Mouse (Mus musculus): ENCODE data around the gene Skida1. TPM values are rescaled to one million over a fixed set of nuclear protein-coding genes. Genes with fewer than 3 reads are reported as not detected.

Gene Skida1
- total RNA-seq, 2 experiments from 2014 or later = 17.2 to 17.3 TPM

DNA sequence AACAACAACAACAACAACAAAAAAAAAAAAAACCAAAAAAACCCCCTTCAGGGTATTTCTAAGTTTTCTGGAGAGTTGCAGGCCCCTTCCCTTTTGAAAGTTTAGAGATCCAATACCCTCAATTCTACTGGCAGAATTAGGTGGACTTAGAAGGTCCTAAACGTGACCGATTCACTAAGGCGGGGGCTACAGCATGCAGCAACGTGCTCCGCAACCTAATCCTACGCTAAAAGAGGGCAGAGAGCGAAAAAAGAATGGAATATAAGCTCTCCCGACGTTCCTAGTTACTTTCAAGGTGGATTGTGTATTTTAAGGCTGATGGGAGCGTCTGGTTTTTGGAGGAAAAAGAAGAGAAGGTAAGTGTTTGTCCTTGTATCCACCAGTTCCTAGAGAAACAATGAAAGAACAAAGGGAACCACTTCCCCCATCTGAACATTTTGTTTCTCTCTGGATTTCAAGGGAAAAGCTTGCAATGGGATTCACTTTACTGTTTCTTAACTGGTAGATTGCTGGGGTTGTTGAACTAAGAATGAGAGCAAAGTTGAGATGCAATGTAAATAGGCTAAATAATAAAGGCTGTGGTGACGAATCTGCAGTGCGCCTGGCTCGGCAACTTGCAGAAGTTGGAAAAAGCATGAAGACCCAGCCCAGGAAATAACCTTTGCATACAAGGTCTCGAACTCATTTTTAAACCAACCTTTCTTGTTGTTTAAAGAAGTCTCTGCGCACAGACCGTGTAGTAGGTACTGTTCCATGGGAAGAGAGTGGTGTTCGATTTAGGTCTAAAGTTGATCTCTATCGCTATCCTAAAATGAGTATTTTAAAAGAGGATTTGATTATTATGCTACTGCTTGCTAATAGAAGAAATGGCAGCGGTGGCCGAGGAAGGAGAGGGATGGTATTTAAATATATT is 6.4 kb upstream of the Skida1 start, which contains the start of gene Mllt10:
TSS of gene Mllt10 (plus strand) at position 222 of the 913 bp plus-strand sequence.
- DNase-seq = no peak

DNA sequence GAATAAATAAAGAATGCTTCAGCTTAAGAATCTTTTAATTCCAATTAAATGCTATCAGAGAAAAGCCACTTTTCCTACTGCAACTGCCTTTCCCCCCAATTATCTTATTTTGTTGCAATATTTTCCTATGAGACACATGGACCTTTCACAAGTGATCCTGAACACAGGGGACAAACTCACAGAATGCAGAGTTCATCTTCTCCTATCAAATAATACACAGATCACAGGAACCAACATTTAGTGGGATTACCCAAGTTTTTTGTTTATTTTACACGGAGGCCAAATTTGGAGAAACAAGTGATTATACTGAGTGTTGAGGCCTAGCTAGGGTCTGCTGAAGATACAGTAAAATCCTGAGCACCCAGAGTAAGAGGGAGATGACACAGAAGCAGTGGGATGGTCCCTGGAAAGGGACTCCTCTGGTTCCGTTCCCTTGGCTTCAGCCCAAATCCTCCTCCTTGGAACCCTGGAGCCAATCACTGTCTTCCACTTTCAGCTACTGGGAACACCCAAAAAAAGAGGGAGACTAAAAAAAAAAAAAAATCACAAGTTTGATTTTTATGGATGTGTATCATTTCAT is 5.2 kb upstream of the Skida1 start:
- DNase-seq = no peak

DNA sequence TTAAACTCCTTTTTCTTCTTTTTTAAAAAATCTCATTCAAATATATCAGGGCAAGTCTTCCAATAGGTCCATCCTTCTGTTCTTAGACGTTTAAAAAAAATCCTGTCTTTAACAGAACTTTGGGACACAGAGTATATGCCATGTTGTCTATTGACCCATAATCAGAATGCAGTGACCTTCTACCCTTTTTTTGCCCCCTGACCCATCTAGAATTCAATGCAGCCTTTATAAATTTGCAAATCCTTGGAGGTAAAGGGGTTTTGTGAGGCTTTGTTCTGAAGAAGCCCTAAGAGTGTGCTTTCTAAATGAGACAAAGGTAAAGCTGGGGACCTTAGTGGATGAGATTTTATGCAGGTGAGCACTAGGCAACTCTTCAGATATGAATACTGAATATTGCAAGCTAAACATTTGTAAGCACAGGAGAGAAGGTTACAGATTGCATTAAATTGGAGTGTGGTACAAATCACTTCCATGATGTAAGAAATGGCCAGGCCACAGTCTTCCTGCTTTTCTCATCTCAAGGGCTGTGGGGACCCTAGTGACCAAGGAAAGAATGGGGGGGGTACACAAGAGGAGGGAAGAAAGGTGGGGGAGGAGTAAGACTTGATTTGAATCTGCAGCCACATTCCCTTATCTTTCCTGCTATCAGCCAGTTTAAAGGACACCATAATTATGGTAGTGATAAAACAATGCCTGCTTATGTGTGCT is 4.5 kb upstream of the Skida1 start:
- no peak for DNase-seq

DNA sequence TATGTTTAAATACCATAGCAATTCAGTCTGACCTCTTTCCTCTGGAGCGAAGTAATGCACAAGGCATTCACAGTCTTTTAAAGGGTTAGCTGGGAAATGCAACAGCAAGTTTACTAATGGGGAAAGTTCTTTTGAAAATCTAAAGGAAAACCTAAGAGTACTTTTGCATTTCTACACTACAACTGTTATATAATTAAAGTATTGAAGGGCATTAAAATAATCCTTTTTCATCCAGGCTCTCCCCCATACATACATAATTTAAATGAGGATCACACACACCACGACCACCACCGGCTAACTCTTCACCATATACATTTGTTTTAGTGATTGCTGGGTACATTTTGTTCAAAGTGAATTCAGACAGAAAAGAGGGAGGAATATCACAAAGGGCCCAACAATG is 3.7 kb upstream of the Skida1 start:
- no peak for DNase-seq

DNA sequence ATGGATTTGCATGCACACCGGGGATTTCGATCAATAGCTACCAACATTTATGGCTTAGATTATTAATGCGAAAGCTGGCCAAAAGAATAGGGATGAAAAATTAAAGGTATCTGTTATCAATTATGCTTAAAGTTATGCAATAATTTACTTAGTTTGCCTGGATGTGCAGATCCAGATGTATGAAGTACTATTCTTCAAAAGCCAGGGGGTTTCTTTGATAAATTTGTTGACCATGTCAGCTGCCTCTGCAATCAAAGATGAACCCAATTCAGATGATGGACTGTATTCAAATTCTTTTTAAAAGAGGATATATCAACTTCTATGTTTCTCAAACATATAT is 3.0 kb upstream of the Skida1 start:
- DNase-seq = no peak

DNA sequence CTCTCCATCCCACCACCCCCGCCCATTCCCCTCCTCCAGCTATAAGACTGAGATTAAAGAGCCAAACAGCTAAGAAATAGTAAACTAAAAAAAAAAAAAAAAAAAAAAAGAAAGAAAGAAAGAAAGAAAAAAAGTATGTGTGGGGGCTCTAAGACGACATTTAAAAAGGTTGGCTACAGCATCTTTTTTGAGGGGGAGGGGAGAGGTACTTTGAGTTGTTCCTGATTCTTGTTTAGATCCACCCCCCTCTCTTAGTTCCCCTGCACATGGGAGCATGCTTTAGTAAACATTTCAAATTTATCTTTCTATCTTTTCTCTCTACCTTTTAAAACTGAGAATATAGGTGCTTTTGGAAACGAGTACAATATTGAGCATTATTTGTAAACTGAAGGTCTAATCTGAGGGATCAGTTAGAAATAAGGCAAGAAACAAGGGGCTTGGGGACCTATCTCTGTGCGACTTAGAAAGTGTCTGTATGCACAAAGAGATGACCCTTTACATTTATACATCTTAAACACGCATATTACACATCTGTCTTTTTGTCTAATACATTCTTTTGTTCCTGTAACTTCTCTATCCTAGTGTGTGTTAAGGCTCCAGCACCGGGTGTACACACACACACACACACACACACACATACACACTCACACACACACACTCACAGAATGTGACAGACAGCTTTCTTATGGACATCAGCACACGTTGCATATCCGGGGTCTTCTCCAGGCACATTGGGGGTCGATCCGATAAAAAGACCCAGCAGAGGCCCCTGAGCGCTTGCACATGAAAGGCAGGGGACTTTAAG is 2.4 kb upstream of the Skida1 start:
- no peak for DNase-seq

DNA sequence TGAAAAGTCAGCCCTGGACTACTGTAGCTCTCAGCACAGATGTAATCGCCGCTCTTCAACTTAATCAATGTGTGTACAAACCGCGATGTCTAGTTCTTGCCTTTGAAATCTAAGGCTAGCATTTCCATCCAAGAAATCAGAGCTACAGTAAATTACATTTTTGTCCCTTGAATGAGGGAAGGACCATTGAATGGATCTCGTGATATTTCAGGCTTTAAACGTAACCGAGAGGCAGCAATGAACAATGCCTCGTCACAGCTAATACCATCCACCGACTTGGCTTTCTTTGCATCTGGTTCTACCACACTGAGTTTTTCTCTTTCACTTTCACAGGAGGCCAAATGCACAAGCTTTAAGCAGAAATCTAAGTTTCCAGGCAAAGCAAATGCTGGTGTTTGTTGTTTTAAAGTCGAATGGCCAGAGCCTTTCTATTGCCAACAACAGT is 1.7 kb upstream of the Skida1 start:
- no peak for DNase-seq

DNA sequence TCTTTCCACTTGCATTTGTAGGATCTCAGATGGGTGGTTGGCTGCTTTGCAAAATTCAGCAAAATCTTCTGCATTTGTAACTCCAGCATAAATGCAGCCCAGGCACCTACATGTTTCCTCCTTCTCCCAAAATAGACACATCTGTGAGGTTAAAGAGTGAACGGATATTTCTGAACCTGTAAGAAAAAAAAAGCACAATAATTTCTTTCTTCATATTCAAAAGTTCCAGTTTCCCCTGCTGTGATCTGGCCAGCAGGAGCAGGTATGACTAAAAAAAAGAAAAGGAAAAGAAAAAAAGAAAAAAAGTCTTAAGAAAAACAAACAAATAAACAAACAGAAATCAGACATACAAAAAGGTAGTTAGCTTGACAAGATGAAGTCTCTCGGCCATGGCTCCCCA is 1.2 kb upstream of the Skida1 start:
- DNase-seq = no peak

DNA sequence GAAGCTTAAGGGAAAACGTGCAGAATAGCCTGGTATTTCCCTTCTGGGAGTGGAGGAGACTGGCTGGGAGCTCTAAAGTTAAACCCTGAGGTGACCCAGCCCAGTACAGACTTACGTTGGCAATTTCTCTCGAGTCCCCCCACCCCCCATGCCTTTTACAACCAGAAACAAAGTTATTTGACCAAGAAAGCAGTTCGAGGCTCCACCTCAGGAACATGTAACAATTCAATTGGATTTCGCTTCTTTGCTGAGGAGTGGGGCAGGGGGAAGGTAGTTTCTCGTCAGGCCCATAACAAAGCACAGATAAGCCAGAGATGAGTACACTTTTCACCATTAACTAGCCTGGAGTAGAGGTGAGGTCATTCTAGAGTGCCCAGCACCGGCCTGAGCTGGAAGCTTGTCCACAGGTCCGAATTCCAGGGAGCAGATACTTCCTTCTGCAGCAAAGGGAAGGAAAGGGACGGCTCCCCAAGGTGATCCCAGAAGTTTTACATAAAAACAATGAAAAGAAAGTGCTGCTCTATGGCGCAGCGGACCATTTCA is 499 bp upstream of the Skida1 start:
- DNase-seq = no peak

DNA sequence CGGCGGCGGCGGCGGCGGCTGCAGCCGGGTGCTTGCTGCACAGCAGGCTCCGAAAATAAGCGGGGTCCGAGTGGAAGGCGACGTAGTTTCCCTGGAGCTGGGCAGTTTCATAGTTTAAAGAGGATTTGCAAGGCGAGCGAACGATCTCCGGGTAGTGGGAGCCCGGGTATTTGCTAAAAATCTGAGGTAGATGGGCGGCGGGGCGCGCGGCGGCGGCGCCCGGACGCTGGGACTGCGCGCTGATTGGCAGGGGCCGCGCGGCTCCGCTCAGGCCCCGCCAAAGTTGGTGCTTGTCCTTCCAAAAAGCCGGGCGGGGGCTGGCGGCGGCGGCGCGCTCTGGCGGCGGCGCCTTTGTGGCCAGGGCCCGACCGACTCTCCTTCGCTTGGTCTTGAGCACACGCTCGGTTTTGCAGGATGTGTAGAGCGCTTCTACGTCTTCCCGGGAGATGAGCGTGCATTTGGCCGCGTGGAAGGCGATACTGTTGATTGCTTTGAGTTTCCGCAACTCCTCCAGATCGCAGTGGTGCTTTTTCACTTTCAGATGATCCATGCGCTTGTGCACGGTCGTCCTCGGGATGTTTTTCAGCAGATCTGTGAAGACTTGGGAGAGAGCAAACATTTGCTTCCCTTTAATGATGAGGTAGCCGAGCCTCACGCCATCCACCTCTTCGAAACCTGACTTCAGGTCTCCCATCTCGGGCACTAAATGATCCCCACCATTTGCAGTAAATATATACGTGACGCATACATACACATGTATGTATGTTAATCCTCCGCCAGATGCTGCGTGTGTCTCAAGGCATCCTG is 1.0 kb downstream of the Skida1 start:
- DNase-seq = peak; percentile 75 to 78

DNA sequence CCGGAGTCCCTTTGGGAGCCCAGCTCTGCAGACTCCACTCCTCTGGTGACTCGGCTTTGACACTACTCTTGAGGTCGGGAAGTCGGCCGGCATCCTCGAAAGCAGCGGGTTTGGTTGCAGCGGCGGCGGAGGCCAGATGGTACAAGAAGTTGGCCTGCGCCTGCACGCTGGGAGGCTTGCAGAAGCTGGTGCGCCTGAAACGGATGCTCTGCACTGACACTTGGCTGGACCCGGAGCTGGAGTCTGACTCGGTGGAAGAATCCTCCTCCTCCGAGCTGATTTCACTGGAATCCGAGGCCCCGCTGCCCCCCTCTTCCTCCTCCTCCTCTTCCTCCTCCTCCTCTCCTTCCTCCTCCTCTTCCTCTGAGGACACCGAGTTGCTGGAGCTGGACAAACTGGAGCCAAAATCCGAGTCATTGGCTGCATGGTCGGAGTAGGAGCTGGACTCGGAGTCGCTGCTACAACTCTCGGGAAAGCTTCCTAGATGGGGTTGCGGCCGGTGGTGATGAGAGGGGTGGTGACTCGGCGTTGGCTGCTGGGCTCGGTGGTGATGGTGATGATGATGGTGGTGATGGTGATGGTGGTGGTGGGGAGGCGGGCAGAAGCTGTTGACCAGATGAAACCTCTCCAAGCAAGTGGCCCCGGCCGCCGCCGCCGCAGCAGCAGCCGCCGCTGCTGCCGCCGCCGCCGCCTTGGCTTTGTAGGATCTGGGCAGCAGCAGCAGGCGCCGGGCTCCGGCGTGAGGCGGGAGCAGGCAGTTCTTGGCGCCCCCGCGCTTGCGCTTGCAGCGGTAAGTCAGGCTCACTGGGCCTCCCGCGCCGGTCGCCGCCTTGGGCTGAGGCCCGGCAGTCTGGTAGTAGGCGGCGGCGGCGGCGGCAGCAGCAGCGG is 1.8 kb downstream of the Skida1 start:
- peak; percentile 73 for DNase-seq

DNA sequence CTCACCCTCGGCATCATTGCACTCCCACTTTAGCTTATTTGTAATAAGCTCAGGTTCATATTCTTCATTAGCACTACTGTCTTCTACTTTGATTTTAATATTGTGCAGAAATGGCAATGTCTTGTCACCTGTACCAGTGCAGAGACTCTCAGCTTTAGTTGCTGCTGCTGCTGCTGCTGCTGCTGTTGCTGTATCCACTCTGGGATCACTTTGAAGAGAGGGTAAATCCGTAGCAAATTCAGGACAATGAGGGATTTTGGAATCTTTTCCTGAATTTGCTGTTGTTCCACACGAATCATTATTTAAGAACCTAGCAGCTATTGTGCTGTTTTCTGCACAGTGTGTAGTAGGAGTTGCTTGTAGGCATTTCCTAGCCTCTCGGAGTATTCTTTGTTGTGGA is 2.7 kb downstream of the Skida1 start:
- no peak for DNase-seq

DNA sequence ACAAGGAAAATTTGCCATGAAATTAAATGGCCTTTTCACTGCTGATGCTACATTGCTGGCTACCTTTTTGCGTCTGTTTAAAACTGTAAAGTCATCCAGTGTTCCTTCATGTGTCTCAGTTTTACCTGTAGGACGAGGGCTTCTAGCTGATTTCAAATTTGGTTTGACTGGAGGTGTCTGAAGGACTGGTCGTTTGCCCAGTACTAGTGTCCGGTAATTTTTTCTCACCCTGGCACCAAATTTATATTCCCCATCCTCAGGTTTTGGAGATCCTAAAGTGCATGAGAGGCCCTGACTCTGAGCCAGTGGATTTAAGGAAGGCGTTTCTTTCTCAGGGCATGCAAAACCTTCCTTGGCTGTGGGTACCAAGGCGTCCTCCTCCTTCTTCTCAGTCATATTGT is 3.1 kb downstream of the Skida1 start:
- no peak for DNase-seq

DNA sequence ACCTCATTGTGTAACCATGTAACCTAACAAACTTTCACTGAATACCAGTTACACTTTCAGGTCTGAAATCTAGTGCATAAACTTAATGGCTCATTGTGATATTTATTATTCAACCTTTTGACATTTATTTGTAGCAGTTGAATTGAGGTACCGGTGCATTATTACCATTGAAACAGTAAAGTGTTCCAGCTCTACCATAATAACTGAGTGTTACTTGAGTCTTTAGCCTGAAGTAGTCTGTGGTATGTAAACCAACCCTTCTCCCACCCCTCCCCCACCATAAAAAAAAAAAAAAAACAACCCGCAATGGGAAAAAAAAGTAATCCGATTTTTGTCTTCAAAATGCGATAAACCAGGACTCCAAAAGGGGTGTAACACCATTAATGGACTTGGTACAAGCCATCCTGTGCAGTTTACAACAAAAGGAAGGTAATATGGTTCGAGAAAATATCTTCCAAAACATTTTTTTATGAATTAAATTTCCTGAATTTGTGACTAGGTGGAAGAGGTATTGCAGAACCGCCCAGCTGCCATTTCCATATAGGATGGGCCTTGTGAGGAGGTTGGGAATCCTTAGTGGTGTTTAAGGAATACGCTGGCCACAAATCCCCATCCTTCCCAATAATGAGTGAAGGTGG is 3.6 kb downstream of the Skida1 start:
- DNase-seq = no peak

DNA sequence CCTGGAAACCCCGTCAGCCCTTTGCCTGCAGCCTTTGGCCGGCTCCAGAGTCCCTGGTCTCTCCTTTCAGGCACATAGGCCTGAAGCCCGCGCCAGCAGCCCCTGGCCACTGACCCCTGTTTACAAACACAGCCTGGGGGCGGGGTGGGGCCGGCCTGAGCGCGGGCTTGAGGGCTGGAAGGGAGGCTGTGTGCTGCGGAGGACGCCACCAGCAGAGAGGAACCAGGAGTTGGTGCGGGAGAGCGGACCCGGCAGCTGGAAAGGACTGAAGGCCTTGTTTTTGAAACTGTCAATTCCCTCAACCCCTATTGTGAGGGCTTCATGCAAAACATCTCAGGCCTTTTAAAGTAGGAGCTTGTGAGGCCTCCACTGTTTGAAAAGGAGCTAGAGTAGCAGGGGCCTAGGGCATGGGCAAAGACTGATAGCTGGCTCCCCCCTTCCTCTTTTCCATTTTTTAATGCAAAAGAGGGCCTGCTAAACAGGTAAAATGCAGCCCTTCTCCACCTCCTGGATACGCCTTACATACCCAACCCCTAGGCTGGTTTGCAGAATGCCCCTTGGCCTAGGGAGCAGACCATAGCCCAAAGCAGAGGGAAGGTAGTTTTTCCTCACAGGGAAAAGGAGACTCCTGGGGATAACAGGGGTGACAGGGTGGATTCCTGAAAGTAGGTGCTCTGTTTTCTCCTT is 7.5 kb downstream of the Skida1 start:
- DNase-seq = no peak

DNA sequence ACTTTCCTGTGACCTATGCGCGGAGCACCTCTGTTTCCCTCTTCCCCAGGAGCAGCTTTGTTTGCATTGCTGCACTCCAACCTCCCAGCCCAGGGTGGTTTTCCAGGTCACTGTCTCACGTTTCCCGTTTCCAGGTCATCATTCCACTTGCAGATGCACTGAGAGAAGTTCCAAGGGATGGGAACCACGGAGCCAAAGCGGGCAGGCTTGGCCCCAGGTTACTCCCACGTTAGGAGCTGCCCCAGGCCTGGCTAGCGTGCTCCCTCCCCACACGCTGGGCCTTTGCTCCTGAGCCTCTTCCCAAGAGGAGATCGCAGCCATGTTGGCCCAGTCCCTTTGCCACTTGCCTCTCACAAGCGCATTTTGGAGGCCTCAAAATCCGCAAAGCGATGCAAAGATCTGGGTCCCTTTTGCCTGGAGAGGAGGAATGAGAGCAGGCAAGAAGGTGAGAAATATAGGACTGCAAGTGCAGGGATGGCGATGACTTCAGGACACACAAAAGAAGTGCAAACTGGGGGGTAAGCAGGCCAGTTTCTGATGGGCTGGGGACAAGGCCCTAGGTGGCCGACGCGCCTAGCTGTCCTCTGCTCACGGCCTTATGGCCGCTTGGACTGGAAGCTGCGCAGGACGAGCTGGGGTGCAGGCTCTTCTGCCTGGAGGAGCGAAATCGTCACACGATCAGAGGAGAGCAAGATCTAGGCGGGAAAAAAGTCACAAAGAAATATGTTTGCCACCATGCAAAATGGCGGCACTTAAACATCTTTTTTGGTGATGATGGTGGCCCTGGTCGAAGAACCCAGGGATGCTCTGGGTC is 8.3 kb downstream of the Skida1 start:
- DNase-seq = no peak

DNA sequence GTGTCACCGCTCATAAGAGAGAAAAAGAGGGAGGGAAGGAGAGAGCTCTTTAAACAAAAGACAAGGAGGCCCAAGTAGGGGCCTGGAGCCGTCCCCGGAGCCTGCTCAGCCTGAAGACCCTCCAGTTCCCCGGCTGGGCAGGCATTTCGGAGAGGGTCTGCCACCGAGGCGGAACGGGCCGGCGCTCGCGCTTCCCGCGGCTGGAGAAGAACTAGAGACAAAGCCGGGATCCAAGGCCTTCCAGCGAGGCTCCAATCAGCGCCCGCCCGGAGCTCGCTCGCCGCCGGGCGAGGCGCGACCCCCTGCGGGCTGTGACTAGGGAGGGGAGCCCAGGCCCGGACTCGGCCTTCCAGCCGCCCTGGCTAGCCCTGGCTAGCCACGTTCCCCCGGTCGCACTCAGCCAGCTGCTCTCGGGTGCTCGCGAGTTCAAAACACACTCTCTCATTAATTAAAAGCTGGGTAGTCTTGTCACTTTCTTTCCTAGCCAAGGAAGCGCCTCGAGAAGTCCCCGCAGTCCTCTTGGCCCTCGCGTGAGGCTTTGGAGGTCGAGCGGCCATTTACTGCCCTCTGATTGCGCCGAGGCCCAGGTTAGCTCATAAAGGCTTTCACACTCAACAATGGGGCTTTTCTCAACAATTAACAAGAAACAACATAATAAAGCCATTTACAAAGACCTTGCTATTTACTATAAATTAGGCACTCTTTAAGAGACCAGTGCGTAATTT is 9.1 kb downstream of the Skida1 start:
- no peak for DNase-seq
